Mouse (Mus musculus): Measurements from ENCODE around the gene Kmt2e. TPM values are rescaled to one million over a fixed set of nuclear protein-coding genes. Genes with fewer than 3 reads are reported as not detected.

Gene Kmt2e
- polyA plus RNA-seq, 1 experiment from 2014 or later = 63.4 TPM

DNA sequence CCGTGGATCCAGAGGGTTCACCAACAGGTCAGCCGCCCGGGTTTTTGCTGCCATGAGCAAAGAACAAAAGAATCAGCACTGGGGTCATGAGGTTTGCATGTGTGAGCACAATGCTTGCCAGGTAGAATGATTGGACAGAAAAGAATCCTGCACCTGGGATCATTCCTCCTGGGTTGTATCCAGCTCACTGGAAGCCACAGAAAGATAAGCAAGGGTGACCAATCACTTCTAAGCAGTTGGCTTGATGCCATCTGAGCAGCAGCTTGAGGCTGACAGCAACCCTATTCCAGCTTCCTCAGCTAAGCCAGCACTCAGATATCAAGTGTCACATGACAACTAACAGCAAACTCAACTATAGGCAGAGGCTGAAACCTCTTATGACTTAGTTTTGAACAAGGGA lies 84.4 kb downstream of the Kmt2e start:
- Histone ChIP-seq H3K27ac (replicated peaks in 1 of 2; ENCODE audit: control insufficient read depth in 1 of 2, insufficient read depth in 1 of 2, low read depth in 2 of 2, low read length in 2 of 2) (peak overlapping the region; percentile 81 to 87), H3K4me2 (ENCODE audit: low read length) (peak overlapping the region; percentile 19), H3K4me3 (ENCODE audit: control insufficient read depth in 1 of 2, insufficient read depth in 1 of 2, low read depth in 1 of 2, low read length in 2 of 2) (no peak overlapping the region), H3K36me3 (ENCODE audit: control insufficient read depth, insufficient read depth, low read length) (peaks cover 49% of the 10 kb centered on the region), H3K4me1 (ENCODE audit: control insufficient read depth in 2 of 2, insufficient read depth in 2 of 2, low read length in 2 of 2) (peaks cover 25 to 46% of the 10 kb centered on the region in 2 experiments), H3K9me3 (ENCODE audit: control insufficient read depth, low read length) (no peaks in the 10 kb centered on the region), H3K27me3 (ENCODE audit: control insufficient read depth, insufficient read depth, low read length) (no peaks in the 10 kb centered on the region), H3K9ac (ENCODE audit: low read length) (no peak overlapping the region)
- 12% methylated on average over 3 of the region's 3 CpGs for WGBS
- peak; percentile 76 for ATAC-seq (ENCODE audit: insufficient number of reproducible peaks, insufficient read depth, low FRiP score, low read depth)

DNA sequence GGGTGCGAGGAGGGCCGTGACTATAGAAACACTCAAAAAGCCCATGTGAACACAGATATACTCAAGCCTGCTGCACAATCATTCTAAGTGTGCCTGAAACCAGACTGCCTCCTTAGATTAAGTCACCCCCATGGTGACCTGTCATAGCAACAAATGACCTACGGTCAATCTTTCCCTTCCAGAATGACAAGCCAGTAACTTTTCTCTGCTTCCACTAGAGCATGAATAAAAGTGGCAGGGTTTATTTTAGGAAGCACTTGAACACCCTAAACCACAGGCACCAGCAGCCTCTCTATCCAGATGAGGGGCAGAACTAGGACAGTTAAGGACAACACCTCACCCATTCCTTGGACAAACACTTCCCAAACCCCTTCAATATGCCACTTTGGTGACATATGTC lies 85.4 kb downstream of the Kmt2e start:
- Histone ChIP-seq H3K36me3 (ENCODE audit: control insufficient read depth, insufficient read depth, low read length) (peaks cover 49% of the 10 kb centered on the region), H3K27ac (replicated peaks in 1 of 2; ENCODE audit: control insufficient read depth in 1 of 2, insufficient read depth in 1 of 2, low read depth in 2 of 2, low read length in 2 of 2) (peak overlapping the region; percentile 81 to 87), H3K4me3 (ENCODE audit: control insufficient read depth in 1 of 2, insufficient read depth in 1 of 2, low read depth in 1 of 2, low read length in 2 of 2) (no peak overlapping the region), H3K9ac (ENCODE audit: low read length) (peak overlapping the region; percentile 4; the same call in 1 of the 2 replicates), H3K4me2 (ENCODE audit: low read length) (peak overlapping the region; percentile 19), H3K4me1 (ENCODE audit: control insufficient read depth in 2 of 2, insufficient read depth in 2 of 2, low read length in 2 of 2) (peaks cover 27 to 53% of the 10 kb centered on the region in 2 experiments), H3K27me3 (ENCODE audit: control insufficient read depth, insufficient read depth, low read length) (no peaks in the 10 kb centered on the region), H3K9me3 (ENCODE audit: control insufficient read depth, low read length) (no peaks in the 10 kb centered on the region)
- WGBS = 37% methylated on average over 3 of the region's 3 CpGs
- no peak; the same call in 1 of the 2 replicates for ATAC-seq (ENCODE audit: insufficient number of reproducible peaks, insufficient read depth, low FRiP score, low read depth)

DNA sequence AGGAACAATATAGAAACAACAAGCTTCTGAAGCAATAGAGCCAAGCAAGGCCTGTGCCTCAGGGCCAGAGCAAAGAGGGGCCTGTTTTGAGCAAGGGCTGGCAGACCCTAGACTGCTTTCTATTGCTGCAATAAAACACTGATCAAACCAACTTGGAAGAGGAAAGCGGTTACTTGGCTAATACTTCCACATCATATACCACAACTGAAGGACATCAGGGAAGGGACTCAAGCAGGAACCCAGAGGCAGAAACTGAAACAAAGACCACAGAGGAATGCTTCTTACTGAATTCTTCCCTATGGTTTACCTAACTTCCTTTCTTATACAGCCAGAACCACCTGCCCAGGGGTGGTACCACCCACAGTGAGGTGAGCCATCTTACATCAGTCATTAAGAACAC lies 87.4 kb downstream of the Kmt2e start:
- no peak for ATAC-seq (ENCODE audit: insufficient number of reproducible peaks, insufficient read depth, low FRiP score, low read depth)
- WGBS = 92% methylated on average over 1 of the region's 1 CpGs
- Histone ChIP-seq H3K9ac (ENCODE audit: low read length) (no peak overlapping the region), H3K27me3 (ENCODE audit: control insufficient read depth, insufficient read depth, low read length) (no peaks in the 10 kb centered on the region), H3K4me2 (ENCODE audit: low read length) (no peak overlapping the region), H3K4me3 (ENCODE audit: control insufficient read depth in 1 of 2, insufficient read depth in 1 of 2, low read depth in 1 of 2, low read length in 2 of 2) (no peak overlapping the region), H3K36me3 (ENCODE audit: control insufficient read depth, insufficient read depth, low read length) (peaks cover 49% of the 10 kb centered on the region), H3K9me3 (ENCODE audit: control insufficient read depth, low read length) (no peaks in the 10 kb centered on the region), H3K27ac (replicated peaks in 1 of 2; ENCODE audit: control insufficient read depth in 1 of 2, insufficient read depth in 1 of 2, low read depth in 2 of 2, low read length in 2 of 2) (no peak overlapping the region), H3K4me1 (ENCODE audit: control insufficient read depth in 2 of 2, insufficient read depth in 2 of 2, low read length in 2 of 2) (peaks cover 27 to 50% of the 10 kb centered on the region in 2 experiments)

DNA sequence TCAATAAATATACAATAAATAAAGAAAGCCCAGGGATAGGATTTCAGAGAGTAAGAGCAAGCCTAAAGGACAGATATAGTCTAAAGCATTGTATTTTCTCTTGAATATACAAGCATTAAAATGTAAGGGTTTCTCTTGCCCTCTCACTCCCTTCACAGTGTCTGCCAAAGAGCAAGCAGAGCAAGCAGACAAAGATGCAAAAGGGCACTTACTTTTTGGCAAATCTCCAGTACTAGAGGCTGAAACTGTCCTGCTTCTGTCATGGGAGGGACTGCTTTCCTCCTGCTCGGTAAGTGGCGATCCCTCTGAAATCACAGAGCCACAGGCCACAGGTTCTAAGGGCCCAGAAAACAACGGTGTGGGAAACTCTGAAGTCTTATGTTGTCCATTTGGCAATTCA lies 89.7 kb downstream of the Kmt2e start:
- no peak for ATAC-seq (ENCODE audit: insufficient number of reproducible peaks, insufficient read depth, low FRiP score, low read depth)
- no peak overlapping the region for H3K4me3 ChIP-seq (ENCODE audit: control insufficient read depth in 1 of 2, insufficient read depth in 1 of 2, low read depth in 1 of 2, low read length in 2 of 2)
- peaks cover 16 to 33% of the 10 kb centered on the region in 2 experiments for H3K4me1 ChIP-seq (ENCODE audit: control insufficient read depth in 2 of 2, insufficient read depth in 2 of 2, low read length in 2 of 2)
- no peaks in the 10 kb centered on the region for H3K9me3 ChIP-seq (ENCODE audit: control insufficient read depth, low read length)
- peaks cover 51% of the 10 kb centered on the region for H3K36me3 ChIP-seq (ENCODE audit: control insufficient read depth, insufficient read depth, low read length)
- 49% methylated on average over 3 of the region's 3 CpGs for WGBS
- H3K27ac ChIP-seq (replicated peaks in 1 of 2; ENCODE audit: control insufficient read depth in 1 of 2, insufficient read depth in 1 of 2, low read depth in 2 of 2, low read length in 2 of 2) = no peak overlapping the region; a peak in 2 of 4 replicates
- no peaks in the 10 kb centered on the region for H3K27me3 ChIP-seq (ENCODE audit: control insufficient read depth, insufficient read depth, low read length)
- H3K9ac ChIP-seq (ENCODE audit: low read length) = no peak overlapping the region
- H3K4me2 ChIP-seq (ENCODE audit: low read length) = no peak overlapping the region

DNA sequence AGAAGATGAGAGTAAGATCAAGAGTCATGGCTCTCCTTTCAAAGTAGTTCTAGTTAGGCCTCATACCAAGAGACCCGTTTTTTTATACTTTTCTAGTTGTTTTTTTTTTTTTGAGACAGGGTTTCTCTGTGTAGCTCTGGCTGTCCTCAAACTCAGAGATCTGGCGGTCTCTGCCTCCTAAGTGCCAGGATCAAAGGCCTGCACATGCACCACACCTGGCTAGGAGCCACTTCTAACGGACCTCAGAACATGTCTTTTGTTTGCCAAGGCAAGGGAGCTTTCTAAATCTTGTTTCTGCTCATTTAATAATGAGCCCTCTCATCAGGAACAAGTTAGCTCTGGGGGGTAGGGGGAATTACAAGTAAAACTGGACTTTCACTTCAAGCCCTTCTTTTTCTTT lies 90.4 kb downstream of the Kmt2e start:
- Histone ChIP-seq H3K4me2 (ENCODE audit: low read length) (no peak overlapping the region), H3K9me3 (ENCODE audit: control insufficient read depth, low read length) (no peaks in the 10 kb centered on the region), H3K4me1 (ENCODE audit: control insufficient read depth in 2 of 2, insufficient read depth in 2 of 2, low read length in 2 of 2) (peaks cover 11 to 26% of the 10 kb centered on the region in 2 experiments), H3K9ac (ENCODE audit: low read length) (no peak overlapping the region), H3K27ac (replicated peaks in 1 of 2; ENCODE audit: control insufficient read depth in 1 of 2, insufficient read depth in 1 of 2, low read depth in 2 of 2, low read length in 2 of 2) (no peak overlapping the region; a peak in 1 of 4 replicates), H3K27me3 (ENCODE audit: control insufficient read depth, insufficient read depth, low read length) (no peaks in the 10 kb centered on the region), H3K4me3 (ENCODE audit: control insufficient read depth in 1 of 2, insufficient read depth in 1 of 2, low read depth in 1 of 2, low read length in 2 of 2) (no peak overlapping the region), H3K36me3 (ENCODE audit: control insufficient read depth, insufficient read depth, low read length) (peaks cover 53% of the 10 kb centered on the region)
- ATAC-seq (ENCODE audit: insufficient number of reproducible peaks, insufficient read depth, low FRiP score, low read depth) = no peak
- 68% methylated on average over 3 of the region's 3 CpGs for WGBS

DNA sequence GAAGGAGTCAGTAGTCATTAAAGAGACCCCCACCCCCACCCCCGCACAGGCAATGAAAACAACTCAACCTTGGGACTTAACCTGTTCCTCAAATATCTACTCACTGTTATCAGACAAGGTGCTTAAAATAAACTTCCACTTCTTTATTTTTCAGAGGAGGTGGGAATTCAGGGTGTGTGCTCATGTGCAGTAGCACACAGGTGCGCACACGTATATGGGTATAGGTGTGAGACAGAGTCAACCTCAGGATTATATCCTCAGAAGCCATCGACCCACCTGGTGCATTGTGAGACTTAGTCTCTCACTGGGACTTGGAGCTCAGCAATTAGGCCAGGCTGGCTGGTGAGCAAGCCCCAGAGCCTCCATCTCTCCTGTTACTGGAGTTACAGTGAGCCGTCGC lies 96.9 kb downstream of the Kmt2e start:
- ATAC-seq (ENCODE audit: insufficient number of reproducible peaks, insufficient read depth, low FRiP score, low read depth) = no peak
- 90% methylated on average over 6 of the region's 6 CpGs for WGBS

DNA sequence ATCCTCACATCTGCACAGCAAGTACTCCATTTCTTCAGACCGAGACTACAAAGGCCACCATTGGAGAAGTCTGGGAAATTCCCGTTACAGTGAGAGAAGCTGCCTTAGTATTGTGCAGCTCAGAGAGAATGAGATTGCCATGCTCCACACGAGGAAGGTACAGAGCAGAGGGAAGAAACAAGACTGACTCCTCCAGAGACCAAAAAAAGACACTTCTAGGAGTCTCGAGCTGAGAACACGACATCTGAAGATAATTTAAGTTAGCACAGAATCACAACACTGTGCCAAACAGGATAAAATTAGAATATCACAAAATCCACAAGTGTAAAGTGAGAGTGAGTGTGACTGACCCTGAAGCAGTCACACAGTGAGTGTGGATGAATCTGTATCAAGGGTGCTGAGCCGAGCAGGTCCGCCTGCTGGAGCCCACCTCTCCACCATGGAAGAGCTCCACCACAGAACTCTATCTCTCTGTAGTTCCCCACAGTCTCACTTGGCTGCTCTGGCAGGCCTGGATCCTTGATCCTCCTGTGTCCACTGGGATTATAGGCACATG lies 97.4 kb downstream of the Kmt2e start:
- H3K4me2 ChIP-seq (ENCODE audit: low read length) = no peak overlapping the region
- 76% methylated on average over 7 of the region's 7 CpGs for WGBS
- H3K27me3 ChIP-seq (ENCODE audit: control insufficient read depth, insufficient read depth, low read length) = no peaks in the 10 kb centered on the region
- H3K36me3 ChIP-seq (ENCODE audit: control insufficient read depth, insufficient read depth, low read length) = peaks cover 42% of the 10 kb centered on the region
- no peak overlapping the region for H3K27ac ChIP-seq (replicated peaks in 1 of 2; ENCODE audit: control insufficient read depth in 1 of 2, insufficient read depth in 1 of 2, low read depth in 2 of 2, low read length in 2 of 2)
- no peak for ATAC-seq (ENCODE audit: insufficient number of reproducible peaks, insufficient read depth, low FRiP score, low read depth)
- H3K9me3 ChIP-seq (ENCODE audit: control insufficient read depth, low read length) = no peaks in the 10 kb centered on the region
- no peak overlapping the region for H3K4me3 ChIP-seq (ENCODE audit: control insufficient read depth in 1 of 2, insufficient read depth in 1 of 2, low read depth in 1 of 2, low read length in 2 of 2)
- H3K9ac ChIP-seq (ENCODE audit: low read length) = no peak overlapping the region
- peaks cover 3 to 5% of the 10 kb centered on the region in 2 experiments; a peak in 1 of 4 replicates for H3K4me1 ChIP-seq (ENCODE audit: control insufficient read depth in 2 of 2, insufficient read depth in 2 of 2, low read length in 2 of 2)

More for the DNA sequence above, 96.9 kb downstream of the Kmt2e start:
- no peaks in the 10 kb centered on the region for H3K9me3 ChIP-seq (ENCODE audit: control insufficient read depth, low read length)
- no peak overlapping the region for H3K4me3 ChIP-seq (ENCODE audit: control insufficient read depth in 1 of 2, insufficient read depth in 1 of 2, low read depth in 1 of 2, low read length in 2 of 2)
- H3K27me3 ChIP-seq (ENCODE audit: control insufficient read depth, insufficient read depth, low read length) = no peaks in the 10 kb centered on the region
- H3K36me3 ChIP-seq (ENCODE audit: control insufficient read depth, insufficient read depth, low read length) = peaks cover 45% of the 10 kb centered on the region
- no peak overlapping the region for H3K9ac ChIP-seq (ENCODE audit: low read length)
- H3K4me2 ChIP-seq (ENCODE audit: low read length) = no peak overlapping the region
- H3K4me1 ChIP-seq (ENCODE audit: control insufficient read depth in 2 of 2, insufficient read depth in 2 of 2, low read length in 2 of 2) = peaks cover 3 to 5% of the 10 kb centered on the region in 2 experiments; a peak in 1 of 4 replicates
- no peak overlapping the region for H3K27ac ChIP-seq (replicated peaks in 1 of 2; ENCODE audit: control insufficient read depth in 1 of 2, insufficient read depth in 1 of 2, low read depth in 2 of 2, low read length in 2 of 2)

DNA sequence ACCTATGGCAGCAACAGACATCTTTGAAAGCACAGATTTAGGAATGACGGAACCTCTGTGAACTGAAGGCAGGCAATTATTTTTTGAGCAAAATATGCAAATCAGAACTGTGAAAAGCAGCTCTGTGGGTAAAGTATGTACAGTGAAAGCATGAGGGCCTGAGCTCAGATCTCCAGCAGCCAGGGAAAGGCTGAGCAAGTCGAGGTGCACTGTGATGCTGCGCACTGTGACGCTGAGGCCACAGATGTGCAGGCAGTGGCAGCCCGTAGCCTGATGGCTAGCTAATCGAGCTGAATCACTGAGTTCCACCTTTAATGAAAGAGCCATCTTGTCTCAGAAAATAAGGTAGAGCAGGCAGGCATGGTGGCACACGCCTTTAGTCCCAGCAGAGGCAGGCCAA lies 101.5 kb downstream of the Kmt2e start:
- Histone ChIP-seq H3K36me3 (ENCODE audit: control insufficient read depth, insufficient read depth, low read length) (peaks cover 51% of the 10 kb centered on the region), H3K27me3 (ENCODE audit: control insufficient read depth, insufficient read depth, low read length) (no peaks in the 10 kb centered on the region), H3K4me2 (ENCODE audit: low read length) (no peak overlapping the region), H3K9ac (ENCODE audit: low read length) (no peak overlapping the region), H3K4me1 (ENCODE audit: control insufficient read depth in 2 of 2, insufficient read depth in 2 of 2, low read length in 2 of 2) (peaks cover 3 to 5% of the 10 kb centered on the region in 2 experiments; a peak in 1 of 4 replicates), H3K4me3 (ENCODE audit: control insufficient read depth in 1 of 2, insufficient read depth in 1 of 2, low read depth in 1 of 2, low read length in 2 of 2) (no peak overlapping the region), H3K9me3 (ENCODE audit: control insufficient read depth, low read length) (no peaks in the 10 kb centered on the region), H3K27ac (replicated peaks in 1 of 2; ENCODE audit: control insufficient read depth in 1 of 2, insufficient read depth in 1 of 2, low read depth in 2 of 2, low read length in 2 of 2) (no peak overlapping the region)
- WGBS = 92% methylated on average over 7 of the region's 7 CpGs
- no peak for ATAC-seq (ENCODE audit: insufficient number of reproducible peaks, insufficient read depth, low FRiP score, low read depth)

Data from heart, embryonic 14.5 days (tissue).